Mouse (Mus musculus) heart, postnatal 4 days (tissue): Measurements from ENCODE around the gene Lat. TPM values are rescaled to one million over a fixed set of nuclear protein-coding genes. Genes with fewer than 3 reads are reported as not detected.
A peak's percentile ranks its signal among the peaks of the same experiment; 100 is the strongest.
"Not testable (repeated sequence)": the region's sequence is repeated elsewhere in the genome, so short reads cannot be mapped to it uniquely, and the experiment has no call there.

ENCODE experiments used
- DNase-seq: peaks from one replicate; pipeline ENCODE4 v3.0.0; 2021
- total RNA-seq, 2 experiments: library from RNA; stranded (reverse); gene quantifications; 2 replicates each; pipeline ENCODE4 v1.2.3; 2021

Lat gene
- 1 to 10 TPM; 1.1 to 1.4 TPM for total RNA-seq

GRCm38 (mm10) chr7:126369393-126369792 is at the start of gene Lat:
Gene Lat, minus strand, starts transcription at chr7:126369570.
- no peak for DNase-seq

GRCm38 (mm10) chr7:126418496-126418895 is 49.1 kb upstream of the Lat start:
- DNase-seq: no peak

- no peak for DNase-seq
Measured at GRCm38 (mm10) chr7:126417606-126418005, 48.2 kb upstream of the Lat start.

GRCm38 (mm10) chr7:126417045-126417444 is 47.7 kb upstream of the Lat start:
- no peak for DNase-seq

- no peak for DNase-seq
Measured at GRCm38 (mm10) chr7:126416615-126417014, 47.2 kb upstream of the Lat start.

GRCm38 (mm10) chr7:126414725-126415124 is 45.4 kb upstream of the Lat start, which contains the start of gene Cd19:
Gene Cd19, minus strand, starts transcription at chr7:126414889.
- no peak for DNase-seq

- no peak for DNase-seq
Measured at GRCm38 (mm10) chr7:126411061-126411460, 41.7 kb upstream of the Lat start.

- DNase-seq: no peak
Measured at GRCm38 (mm10) chr7:126408686-126409085, 39.3 kb upstream of the Lat start.

GRCm38 (mm10) chr7:126402518-126402917 is 33.1 kb upstream of the Lat start:
- not testable (repeated sequence) for DNase-seq

GRCm38 (mm10) chr7:126399548-126399947 is 30.2 kb upstream of the Lat start:
- DNase-seq: peak; percentile 89

GRCm38 (mm10) chr7:126397822-126398221 is 28.5 kb upstream of the Lat start:
- no peak for DNase-seq

GRCm38 (mm10) chr7:126397221-126397620 is 27.9 kb upstream of the Lat start:
- DNase-seq: no peak

- DNase-seq: peak; percentile 97
Measured at GRCm38 (mm10) chr7:126396298-126397119, 27.1 kb upstream of the Lat start, which contains the start of gene Nfatc2ip. Gene Nfatc2ip, minus strand, starts transcription at chr7:126396737.

- DNase-seq: not testable (repeated sequence)
Measured at GRCm38 (mm10) chr7:126392086-126392884, 22.9 kb upstream of the Lat start.

GRCm38 (mm10) chr7:126388185-126388584 is 18.8 kb upstream of the Lat start:
- DNase-seq: no peak

GRCm38 (mm10) chr7:126383565-126383964 is 14.2 kb upstream of the Lat start:
- DNase-seq: no peak

- DNase-seq: peak; percentile 93
Measured at GRCm38 (mm10) chr7:126377278-126378158, 8.1 kb upstream of the Lat start, which contains the start of gene Spns1. Gene Spns1, minus strand, starts transcription at chr7:126377450.

GRCm38 (mm10) chr7:126376903-126377277 is 7.5 kb upstream of the Lat start:
- peak; percentile 31 for DNase-seq

- DNase-seq: no peak
Measured at GRCm38 (mm10) chr7:126375012-126375411, 5.6 kb upstream of the Lat start.

GRCm38 (mm10) chr7:126374526-126374925 is 5.2 kb upstream of the Lat start:
- no peak for DNase-seq

GRCm38 (mm10) chr7:126373007-126373406 is 3.6 kb upstream of the Lat start:
- DNase-seq: no peak

GRCm38 (mm10) chr7:126368367-126368766 is 1.0 kb downstream of the Lat start:
- DNase-seq: no peak
